13 mouse cellular contexts compared by ENCODE assay signal in genomic region chr7:79506531-79507090, GRCm38 (mm10). TPM values are rescaled to one million over a fixed set of nuclear protein-coding genes. Genes with fewer than 3 reads are reported as not detected.
DNase-seq lines count a peak whose midpoint lies in the region; ATAC-seq and TF ChIP-seq lines count a peak whose summit lies in the region.
"Had no signal": no experiment of that assay in that cellular context is flagged by ENCODE, and none has a peak within 500 bp of the region (broad histone marks: within the 10 kb centered on the region; RNA-seq: fewer than 3 reads in every experiment).

No protein-coding gene starts in this region.

- H3K4me1 ChIP-seq in forebrain, embryonic 12.5 days = peaks cover 79% of the 10 kb centered on the region
- H3K4me1 ChIP-seq in hindbrain, postnatal 0 days (ENCODE audit: insufficient read depth, low read length) = peaks cover 11% of the 10 kb centered on the region; the same call in 1 of the 2 replicates
- peaks cover 42% of the 10 kb centered on the region; the same call in 1 of the 2 replicates for H3K4me1 ChIP-seq in neural tube, embryonic 14.5 days (ENCODE audit: control insufficient read depth, insufficient read depth, low read length)
- peaks cover 7% of the 10 kb centered on the region; the same call in 1 of the 2 replicates for H3K4me1 ChIP-seq in liver, postnatal 0 days (ENCODE audit: insufficient read depth)

- peak overlapping the region; percentile 94 for H3K4me2 ChIP-seq in forebrain, embryonic 12.5 days
- peak overlapping the region; percentile 93 for H3K4me2 ChIP-seq in hindbrain, postnatal 0 days (ENCODE audit: low read depth, low read length)
- peak overlapping the region; percentile 94 for H3K4me2 ChIP-seq in neural tube, embryonic 14.5 days (ENCODE audit: low read depth, low read length)
- H3K4me2 ChIP-seq in liver, postnatal 0 days (ENCODE audit: low read depth, low read length) = no peak overlapping the region

- no peak for ATAC-seq in cerebellum, adult (ENCODE audit: insufficient number of reproducible peaks, low FRiP score, low TSS enrichment)
- no peak for ATAC-seq in forebrain, embryonic 12.5 days (ENCODE audit: low FRiP score)
- ATAC-seq in hindbrain, postnatal 0 days = no peak
- ATAC-seq in neural tube, embryonic 14.5 days (ENCODE audit: low read depth) = no peak
- ATAC-seq in liver, postnatal 0 days = no peak

- H3K27ac ChIP-seq in forebrain, embryonic 12.5 days = peak overlapping the region; percentile 100
- peak overlapping the region; percentile 97 for H3K27ac ChIP-seq in hindbrain, postnatal 0 days
- peak overlapping the region; percentile 99 for H3K27ac ChIP-seq in neural tube, embryonic 14.5 days (ENCODE audit: low read depth, low read length)
- no peak overlapping the region for H3K27ac ChIP-seq in liver, postnatal 0 days (ENCODE audit: low read depth)
- H3K27ac ChIP-seq: macrophage had no signal

- H3K4me3 ChIP-seq in forebrain, embryonic 12.5 days (replicated peaks) = peak overlapping the region; percentile 95
- peak overlapping the region; percentile 89 for H3K4me3 ChIP-seq in hindbrain, postnatal 0 days (ENCODE audit: low read length)
- peak overlapping the region; percentile 90 for H3K4me3 ChIP-seq in neural tube, embryonic 14.5 days (ENCODE audit: low read depth, low read length)
- H3K4me3 ChIP-seq in liver, postnatal 0 days (ENCODE audit: low read depth, low read length) = no peak overlapping the region

- TF ChIP-seq EP300 in liver, postnatal 0 days (IDR thresholded peaks at IDR 0.05; ENCODE audit: low read depth) = no peak

- DNase-seq in cerebellum, adult 9-11 months = peak; percentile 51
- DNase-seq in hindbrain, postnatal 0 days (ENCODE audit: low spot score) = peak; percentile 33
- DNase-seq in liver, postnatal 0 days = no peak
- DNase-seq in lung, postnatal 25 days (ENCODE audit: low spot score) = no peak
- no peak for DNase-seq in thymus, adult 18-20 months
- DNase-seq: B cell, adult 2 months; kidney, adult 11 months; layer of hippocampus, postnatal 36 days; liver had no signal

- no peaks in the 10 kb centered on the region for H3K9me3 ChIP-seq in forebrain, embryonic 12.5 days
- no peaks in the 10 kb centered on the region for H3K9me3 ChIP-seq in hindbrain, postnatal 0 days (ENCODE audit: low read length)
- H3K9me3 ChIP-seq in neural tube, embryonic 14.5 days (ENCODE audit: control insufficient read depth, low read length) = no peaks in the 10 kb centered on the region
- H3K9me3 ChIP-seq in liver, postnatal 0 days (ENCODE audit: low read length) = no peaks in the 10 kb centered on the region

- no peak for TF ChIP-seq CTCF in hindbrain, postnatal 0 days (IDR thresholded peaks at IDR 0.05; ENCODE audit: low read depth)
- no peak for TF ChIP-seq CTCF in liver, postnatal 0 days (IDR thresholded peaks at IDR 0.05; ENCODE audit: low read depth)

- H3K9ac ChIP-seq in forebrain, embryonic 12.5 days = peak overlapping the region; percentile 100
- H3K9ac ChIP-seq in hindbrain, postnatal 0 days (replicated peaks; ENCODE audit: low read length) = peak overlapping the region; percentile 98
- H3K9ac ChIP-seq in neural tube, embryonic 14.5 days (replicated peaks; ENCODE audit: low read depth, low read length) = peak overlapping the region; percentile 99
- H3K9ac ChIP-seq in liver, postnatal 0 days (replicated peaks) = no peak overlapping the region

- peaks cover 61% of the 10 kb centered on the region for H3K36me3 ChIP-seq in forebrain, embryonic 12.5 days (replicated peaks)
- H3K36me3 ChIP-seq in hindbrain, postnatal 0 days (ENCODE audit: insufficient read depth, low read length) = no peaks in the 10 kb centered on the region; the same call in 1 of the 2 replicates
- H3K36me3 ChIP-seq in neural tube, embryonic 14.5 days (ENCODE audit: control insufficient read depth, insufficient read depth, low read length) = peaks cover 10% of the 10 kb centered on the region; the same call in 1 of the 2 replicates
- H3K36me3 ChIP-seq in liver, postnatal 0 days (replicated peaks; ENCODE audit: insufficient read depth, low read length) = no peaks in the 10 kb centered on the region

- WGBS in forebrain, embryonic 12.5 days = under 1% methylated on average over 6 of the region's 6 CpGs
- WGBS in hindbrain, postnatal 0 days = 7% methylated on average over 6 of the region's 6 CpGs
- WGBS in neural tube, embryonic 14.5 days = 0% methylated on average over 6 of the region's 6 CpGs
- WGBS in liver, postnatal 0 days (ENCODE audit: insufficient replicate concordance) = 3% methylated on average over 6 of the region's 6 CpGs

- peaks cover 39% of the 10 kb centered on the region; the same call in 1 of the 2 replicates for H3K27me3 ChIP-seq in forebrain, embryonic 12.5 days
- H3K27me3 ChIP-seq in hindbrain, postnatal 0 days (ENCODE audit: insufficient read depth, low read length) = no peaks in the 10 kb centered on the region
- H3K27me3 ChIP-seq in neural tube, embryonic 14.5 days (ENCODE audit: control insufficient read depth, insufficient read depth, low read length) = no peaks in the 10 kb centered on the region; the same call in 1 of the 2 replicates
- peaks cover 100% of the 10 kb centered on the region for H3K27me3 ChIP-seq in liver, postnatal 0 days (ENCODE audit: insufficient read depth, low read length)

RNA-seq across cellular contexts. Expression of gene Polg, which starts 40.4 kb away (rescaled TPM):
- polyA plus RNA-seq in forebrain, embryonic 12.5 days (2016; fragmentation: Nextera tagmentation; extraction: Ambion mirVana) = 41.7 and 45.1 TPM in 2 replicates
- 60.0 and 79.5 TPM in 2 replicates for total RNA-seq in hindbrain, postnatal 0 days (2014; rRNA removed)
- polyA plus RNA-seq in hindbrain, postnatal 0 days (2015; fragmentation: Nextera tagmentation; extraction: Ambion mirVana) = 23.8 and 23.9 TPM in 2 replicates
- 23.0 and 30.5 TPM in 2 replicates for polyA plus RNA-seq in neural tube, embryonic 14.5 days (2014; fragmentation: Nextera tagmentation; extraction: Ambion mirVana)
- polyA plus RNA-seq in liver, postnatal 0 days (2015; fragmentation: Nextera tagmentation; extraction: Ambion mirVana) = 19.1 and 24.7 TPM in 2 replicates

Comparison
In these comparisons a context has a peak if more than half of its experiments do, and no peak if none do; other contexts are left out.
1. DNase-seq: peak in cerebellum, adult 9-11 months (single experiment) and hindbrain, postnatal 0 days (single experiment); none in liver, postnatal 0 days (single experiment), lung, postnatal 25 days (single experiment) and thymus, adult 18-20 months (0 of 2).